ENCODE assay signal across 9 mouse cellular contexts in genomic region chr4:120813762-120814161, GRCm38 (mm10). TPM values are rescaled to one million over a fixed set of nuclear protein-coding genes. Genes with fewer than 3 reads are reported as not detected.
A peak's percentile ranks its signal among the peaks of the same experiment; 100 is the strongest.
DNase-seq lines count a peak whose midpoint lies in the region; ATAC-seq and TF ChIP-seq lines count a peak whose summit lies in the region.
"Had no signal": no experiment of that assay in that cellular context is flagged by ENCODE, and none has a peak within 500 bp of the region (broad histone marks: within the 10 kb centered on the region; RNA-seq: fewer than 3 reads in every experiment).

No protein-coding gene starts in this region.

- peak overlapping the region; percentile 68 for H3K4me2 ChIP-seq in forebrain, embryonic 13.5 days
- H3K4me2 ChIP-seq in limb, embryonic 13.5 days (replicated peaks) = peak overlapping the region; percentile 71

- ATAC-seq in forebrain, embryonic 13.5 days = no peak
- no peak for ATAC-seq in limb, embryonic 13.5 days (ENCODE audit: low FRiP score, low read depth)

- no peak for DNase-seq in liver, adult 2 months (ENCODE audit: extremely low read depth, low read depth, low spot score)
- DNase-seq in liver = no peak
- no peak for DNase-seq in right cerebral cortex, adult 2 months (ENCODE audit: low spot score in 2 of 2)
- DNase-seq in adrenal gland, postnatal 25 days = no peak
- DNase-seq in right cerebral cortex, adult 18-20 months = no peak

- peak overlapping the region; percentile 95; the same call in 1 of the 2 replicates for H3K27ac ChIP-seq in liver, adult 2 months (replicated peaks; ENCODE audit: insufficient read depth, low read depth, low read length)
- H3K27ac ChIP-seq in forebrain, embryonic 13.5 days = no peak overlapping the region
- H3K27ac ChIP-seq in limb, embryonic 13.5 days = 0 out of 2 replicates have a peak overlapping the region, but pooled peaks have one; percentile 82
- peak overlapping the region; percentile 88 for H3K27ac ChIP-seq in olfactory bulb, adult 2 months (ENCODE audit: insufficient read depth, low read depth, low read length)

- H3K36me3 ChIP-seq in liver, adult 2 months (ENCODE audit: control insufficient read depth, insufficient read depth, low read length) = no peaks in the 10 kb centered on the region
- H3K36me3 ChIP-seq in forebrain, embryonic 13.5 days (ENCODE audit: poor library complexity, severe bottlenecking) = no peaks in the 10 kb centered on the region
- no peaks in the 10 kb centered on the region for H3K36me3 ChIP-seq in limb, embryonic 13.5 days

- TF ChIP-seq CTCF in liver, adult 2 months (IDR thresholded peaks at IDR 0.05; ENCODE audit: low read depth, low read length) = no peak
- TF ChIP-seq CTCF in olfactory bulb, adult 2 months (IDR thresholded peaks at IDR 0.05; ENCODE audit: insufficient read depth, low read depth, low read length) = no peak

- WGBS in liver, adult 2 months = 14% methylated on average over 1 of the region's 1 CpGs
- WGBS in forebrain, embryonic 13.5 days = 0% methylated on average over 1 of the region's 1 CpGs
- 24% methylated on average over 1 of the region's 1 CpGs for WGBS in limb, embryonic 13.5 days
- WGBS in olfactory bulb, adult 2 months = 0% methylated on average over 1 of the region's 1 CpGs

- peak overlapping the region; percentile 48 for H3K4me3 ChIP-seq in liver, adult 2 months (ENCODE audit: insufficient read depth, low read depth, low read length)
- H3K4me3 ChIP-seq in forebrain, embryonic 13.5 days = peak overlapping the region; percentile 53
- peak overlapping the region; percentile 57 for H3K4me3 ChIP-seq in limb, embryonic 13.5 days
- H3K4me3 ChIP-seq in olfactory bulb, adult 2 months (ENCODE audit: insufficient read depth, low read depth, low read length) = 0 out of 2 replicates have a peak overlapping the region, but pooled peaks have one; percentile 60

- H3K9me3 ChIP-seq in forebrain, embryonic 13.5 days (replicated peaks) = no peaks in the 10 kb centered on the region
- H3K9me3 ChIP-seq in limb, embryonic 13.5 days = no peaks in the 10 kb centered on the region

- H3K79me2 ChIP-seq in liver, adult 2 months (ENCODE audit: control insufficient read depth, insufficient read depth, low read length) = peaks cover 26% of the 10 kb centered on the region; the same call in 1 of the 2 replicates

- TF ChIP-seq POLR2A in liver, adult 2 months (IDR thresholded peaks at IDR 0.05; ENCODE audit: extremely low read depth, insufficient read depth, low read length) = no peak
- TF ChIP-seq POLR2A in olfactory bulb, adult 2 months (IDR thresholded peaks at IDR 0.05; ENCODE audit: insufficient read depth, low read depth, low read length) = no peak

- peak overlapping the region; percentile 20; the same call in 1 of the 2 replicates for H3K9ac ChIP-seq in liver, adult 2 months (ENCODE audit: low read depth, low read length)
- peak overlapping the region; percentile 66 for H3K9ac ChIP-seq in forebrain, embryonic 13.5 days
- H3K9ac ChIP-seq in limb, embryonic 13.5 days = peak overlapping the region; percentile 72

- H3K4me1 ChIP-seq in liver, adult 2 months (ENCODE audit: control insufficient read depth, insufficient read depth, low read length) = peaks cover 32% of the 10 kb centered on the region
- peaks cover 48% of the 10 kb centered on the region for H3K4me1 ChIP-seq in forebrain, embryonic 13.5 days
- peaks cover 45% of the 10 kb centered on the region for H3K4me1 ChIP-seq in limb, embryonic 13.5 days
- no peaks in the 10 kb centered on the region for H3K4me1 ChIP-seq in olfactory bulb, adult 2 months (ENCODE audit: control insufficient read depth, insufficient read depth, low read length)

- no peaks in the 10 kb centered on the region for H3K27me3 ChIP-seq in liver, adult 2 months (ENCODE audit: control insufficient read depth, insufficient read depth, low read length)
- no peaks in the 10 kb centered on the region for H3K27me3 ChIP-seq in forebrain, embryonic 13.5 days
- no peaks in the 10 kb centered on the region for H3K27me3 ChIP-seq in limb, embryonic 13.5 days
- H3K27me3 ChIP-seq: Patski had no signal

RNA-seq across cellular contexts. Expression of gene Nfyc, which starts 17.6 kb away (rescaled TPM):
- 21.5 and 25.2 TPM in 2 replicates for total RNA-seq in liver, adult 2 months (2014; rRNA removed)
- polyA plus RNA-seq in liver, adult 2 months (2012; rRNA removed) = 70.3 and 73.6 TPM in 2 replicates
- polyA plus RNA-seq in forebrain, embryonic 13.5 days (2015; fragmentation: Nextera tagmentation; extraction: Ambion mirVana) = 98.2 and 106 TPM in 2 replicates
- 105 and 109 TPM in 2 replicates for polyA plus RNA-seq in limb, embryonic 13.5 days (2015; fragmentation: Nextera tagmentation; extraction: Ambion mirVana)
- polyA plus RNA-seq in olfactory bulb, adult 2 months (2012; ENCODE audit: insufficient read depth, insufficient read length, low replicate concordance, missing spikeins) = not detected in 2 replicates
- 62.8 and 68.9 TPM in 2 replicates for total RNA-seq in adrenal gland, postnatal 25 days (2021)

RNA-seq across cellular contexts. Expression of gene Rims3, which starts 40.9 kb away (rescaled TPM):
- total RNA-seq in liver, adult 2 months (2014; rRNA removed) = 0.65 and 1.0 TPM in 2 replicates
- 0.40 and 0.65 TPM in 2 replicates for polyA plus RNA-seq in liver, adult 2 months (2012; rRNA removed)
- 4.3 and 6.8 TPM in 2 replicates for polyA plus RNA-seq in forebrain, embryonic 13.5 days (2015; fragmentation: Nextera tagmentation; extraction: Ambion mirVana)
- polyA plus RNA-seq in limb, embryonic 13.5 days (2015; fragmentation: Nextera tagmentation; extraction: Ambion mirVana) = 0.41 and 0.66 TPM in 2 replicates
- polyA plus RNA-seq in olfactory bulb, adult 2 months (2012; ENCODE audit: insufficient read depth, insufficient read length, low replicate concordance, missing spikeins) = not detected in 2 replicates
- total RNA-seq in adrenal gland, postnatal 25 days (2021) = 6.4 and 11.1 TPM in 2 replicates
- polyA plus RNA-seq: Patski had no signal

Comparison
In these comparisons a context has a peak if more than half of its experiments do, and no peak if none do; other contexts are left out.
1. H3K9ac ChIP-seq: peak in every context shown above with its lines; median percentile 72 in limb, embryonic 13.5 days; 66 in forebrain, embryonic 13.5 days; 20 in liver, adult 2 months.
2. RNA of gene Nfyc, which starts 17.6 kb away (polyA plus RNA-seq): 105 to 109 TPM in limb, embryonic 13.5 days, 98.2 to 106 TPM in forebrain, embryonic 13.5 days and 70.3 to 73.6 TPM in liver, adult 2 months; not detected in olfactory bulb, adult 2 months; every median in the first group is over 10 times any median in the second.
3. Peak in every context shown above with its lines, with median percentiles within 50 percentile points of each other: H3K4me3 ChIP-seq.